Mouse (Mus musculus): Measurements from ENCODE around the gene Fkbp1b.

GRCm38 (mm10) chr12:4873531-4873930 lies 32.1 kb upstream of the Fkbp1b start:
- TF ChIP-seq MYOD1 (IDR thresholded peaks at IDR 0.05; ENCODE audit: control insufficient read depth in 1 of 3, insufficient read length in 2 of 3, low read depth in 2 of 3) = no peak
- TF ChIP-seq TCF12 (IDR thresholded peaks at IDR 0.05; ENCODE audit: insufficient read depth, poor library complexity, severe bottlenecking) = no peak
- no peak for TF ChIP-seq TCF3 (IDR thresholded peaks at IDR 0.05; ENCODE audit: insufficient read length, low read depth)
- no peak for TF ChIP-seq POLR2A (IDR thresholded peaks at IDR 0.05; ENCODE audit: insufficient read length, low read depth)

All from myocyte (in vitro differentiated cells).